Mouse (Mus musculus) heart, adult 2 months (tissue): Measurements from ENCODE around the gene Plcg2.

Experiments
- CTCF ChIP-seq: fragments of 200-600 bp; IDR thresholded peaks from 2 replicates; pipeline ENCODE4 v1.8.1; 2022; ENCODE audit warnings: antibody characterized with exemption, mild to moderate bottlenecking, moderate library complexity
- EP300 ChIP-seq: fragments of 200-500 bp; IDR thresholded peaks from 2 replicates; pipeline ENCODE4 v1.6.1; 2011; ENCODE audit warnings: low read depth, low read length, control low read depth; ENCODE audit not compliant: insufficient read depth

GRCm38 (mm10) chr8:117639631-117640030 lies 141.5 kb downstream of the Plcg2 start:
- TF ChIP-seq CTCF (no peak), EP300 (no peak)
